Mouse (Mus musculus) heart, postnatal 14 days (tissue): Measurements from ENCODE around the gene Gm45140. TPM values are rescaled to one million over a fixed set of nuclear protein-coding genes. Genes with fewer than 3 reads are reported as not detected.

Experiments
- DNase-seq, 2 experiments: peaks; one replicate each; pipeline ENCODE4 v3.0.0; 2021 to 2022
- intact Hi-C: fragments of 180-260 bp; cut with DNase I; formaldehyde crosslinking; loops from one replicate; pipeline ENCODE4 v1.15.1; 2025
- long read RNA-seq, 2 experiments: library from polyadenylated mRNA; stranded (forward); transcript quantifications; one replicate each; pipeline ENCODE4 v2.0.0; 2021
- total RNA-seq, 2 experiments: library from RNA; stranded (reverse); gene quantifications; 2 replicates each; pipeline ENCODE4 v1.2.3; 2021

Gene Gm45140
- 1 to 10 TPM in 1 of 2 experiments, under 1 TPM in 1; 0.55 to 1.5 TPM for total RNA-seq
- long read RNA-seq, experiment 1, partial matches to known transcripts = 0 of 2 reads
- long read RNA-seq, experiment 1, other reads (novel, unspliced or antisense) = 2 of 2 reads
- long read RNA-seq, experiment 2 = 0 reads

DNA sequence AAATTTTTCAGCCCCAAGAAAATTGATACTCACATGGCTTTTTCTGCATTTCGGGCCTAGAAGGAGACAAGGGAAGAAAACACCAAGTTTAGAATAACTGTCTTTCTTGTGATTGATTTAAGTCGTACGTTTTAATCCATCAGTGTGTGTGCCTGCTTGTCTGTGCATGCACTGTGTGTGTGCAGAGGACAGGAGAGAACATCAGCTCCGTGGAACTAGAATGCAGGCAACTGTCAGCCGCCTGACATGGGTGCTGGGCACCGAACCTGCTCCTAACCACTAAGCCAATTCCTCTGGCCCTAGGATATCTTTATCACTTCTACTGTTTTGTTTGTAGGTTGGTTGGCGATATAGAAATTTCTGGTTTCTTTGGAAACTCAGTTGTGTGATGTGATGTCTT, at the start of gene Gm45140:
Gene Gm45140, minus strand, starts transcription at position 101 of the 400 bp plus-strand sequence.
- intact Hi-C loops = no loop called here

DNA sequence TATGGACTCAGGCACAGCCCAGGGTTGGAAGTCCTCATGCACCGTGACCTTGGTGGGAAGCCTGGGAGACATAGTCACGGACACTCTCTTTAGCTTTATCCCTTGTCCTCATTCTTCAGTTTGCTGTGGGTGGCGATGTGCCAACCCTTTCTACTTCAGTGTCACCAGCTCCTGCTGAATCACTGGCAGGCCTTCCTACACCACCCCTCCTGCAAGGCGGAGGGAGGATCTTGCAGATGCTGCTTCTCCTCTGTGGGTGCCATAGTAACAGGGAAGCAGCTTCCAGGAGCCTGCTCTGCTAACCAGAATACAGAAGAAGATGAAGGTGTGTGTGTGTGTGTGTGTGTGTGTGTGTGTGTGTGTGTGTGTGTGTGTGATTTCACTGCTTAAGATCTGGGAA, 47.2 kb upstream of the Gm45140 start:
- intact Hi-C loops = no loop called here

More for the DNA sequence above, at the start of gene Gm45140:
- DNase-seq = no peak

GRCm38 (mm10) chr6:87882221-87882620, 46.6 kb upstream of the Gm45140 start:
- intact Hi-C loops = no loop called here
- DNase-seq = no peak

More for the DNA sequence above, 47.2 kb upstream of the Gm45140 start:
- no peak for DNase-seq

GRCm38 (mm10) chr6:87879628-87880027, 44.0 kb upstream of the Gm45140 start:
- DNase-seq = no peak
- intact Hi-C loops = no loop called here

DNA sequence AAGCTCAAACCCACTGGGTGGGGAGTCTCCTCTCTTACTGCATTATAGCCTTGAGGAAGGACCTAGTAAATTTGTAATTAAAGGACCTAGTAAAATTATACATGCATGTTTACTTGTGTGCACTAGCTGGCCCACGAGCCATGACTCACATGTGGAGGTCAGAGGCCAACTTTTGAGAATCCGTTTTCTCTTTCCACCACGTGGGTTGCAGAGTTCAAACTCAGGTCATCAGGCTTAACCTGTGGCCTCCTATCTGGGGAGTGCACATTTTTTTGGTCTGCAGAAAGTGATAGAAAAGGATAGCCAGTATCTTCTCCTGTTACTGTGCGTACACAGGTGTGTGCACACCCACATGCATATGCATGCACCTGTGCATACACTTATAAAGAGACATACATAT, 43.4 kb upstream of the Gm45140 start:
- DNase-seq = no peak
- intact Hi-C loops = no loop called here

DNA sequence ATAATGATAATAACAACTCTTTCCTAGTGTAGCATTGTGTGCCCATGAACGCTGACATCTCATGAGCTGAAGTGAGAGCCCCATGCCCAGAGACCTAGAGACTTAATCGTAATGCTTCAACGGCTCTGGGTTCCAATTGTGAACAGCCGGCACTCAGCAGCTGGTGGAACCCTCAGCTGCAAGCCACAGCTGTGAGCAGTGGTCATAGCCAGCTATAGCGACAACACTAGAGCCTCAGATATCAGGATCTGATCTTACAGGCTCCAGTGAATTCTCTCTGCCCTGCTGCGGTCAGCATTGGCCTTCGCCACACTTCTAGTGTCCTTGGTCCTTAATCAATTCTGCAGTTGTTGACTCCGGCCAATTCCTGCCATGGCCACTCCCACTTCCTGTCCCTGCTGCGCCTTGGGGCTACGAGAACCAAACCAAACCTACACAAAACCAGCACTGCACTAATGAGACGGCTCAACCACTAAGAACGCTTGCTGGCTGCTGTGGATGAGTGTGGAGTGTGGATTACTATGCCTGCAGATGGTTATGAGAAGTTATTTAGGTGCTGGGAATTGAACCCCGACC, 40.6 kb upstream of the Gm45140 start:
- peak; percentile 37 to 55 for DNase-seq
- intact Hi-C loops = no loop called here

- intact Hi-C loops = no loop called here
- DNase-seq = no peak
Measured at GRCm38 (mm10) chr6:87875562-87875961, 40.0 kb upstream of the Gm45140 start.

DNA sequence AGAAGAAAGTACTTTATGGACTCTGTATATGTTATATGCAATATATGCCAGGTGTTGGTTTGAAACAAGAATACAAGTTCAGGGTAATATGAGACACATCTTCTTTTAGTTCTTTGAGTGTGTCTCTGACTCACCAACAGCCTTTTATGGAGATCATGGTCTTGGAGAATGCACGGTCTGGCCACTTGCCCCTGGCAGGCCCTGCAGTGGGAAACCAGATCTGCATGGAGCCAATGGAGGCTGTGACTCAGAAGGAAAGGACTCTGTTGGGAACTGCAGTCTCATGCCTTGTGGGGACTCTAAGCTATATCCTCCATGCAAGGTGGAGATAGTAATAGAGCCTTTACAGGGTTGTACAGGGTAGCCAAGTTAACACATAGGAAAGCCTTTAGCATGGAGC, 39.5 kb upstream of the Gm45140 start:
- intact Hi-C loops = no loop called here
- DNase-seq = peak; percentile 63 to 75

DNA sequence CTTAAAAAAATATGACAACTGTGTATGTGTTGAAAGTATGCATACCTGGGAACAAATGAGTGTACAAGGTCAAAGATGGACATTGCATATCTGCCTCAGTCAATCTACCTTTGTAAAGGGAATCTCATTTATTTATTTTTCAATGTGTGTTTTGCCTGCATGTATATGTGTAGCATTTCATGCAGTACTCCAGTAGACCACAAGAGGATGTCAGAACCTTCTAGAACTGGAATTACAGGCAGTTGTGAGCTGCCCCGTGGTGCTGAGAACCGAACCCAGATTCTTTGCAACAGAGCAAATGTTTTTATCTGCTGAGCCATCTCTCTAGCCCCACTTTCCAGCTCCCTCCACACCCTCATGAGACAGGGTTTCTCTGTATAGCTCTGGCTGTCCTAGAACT, 38.4 kb upstream of the Gm45140 start:
- DNase-seq = no peak

DNA sequence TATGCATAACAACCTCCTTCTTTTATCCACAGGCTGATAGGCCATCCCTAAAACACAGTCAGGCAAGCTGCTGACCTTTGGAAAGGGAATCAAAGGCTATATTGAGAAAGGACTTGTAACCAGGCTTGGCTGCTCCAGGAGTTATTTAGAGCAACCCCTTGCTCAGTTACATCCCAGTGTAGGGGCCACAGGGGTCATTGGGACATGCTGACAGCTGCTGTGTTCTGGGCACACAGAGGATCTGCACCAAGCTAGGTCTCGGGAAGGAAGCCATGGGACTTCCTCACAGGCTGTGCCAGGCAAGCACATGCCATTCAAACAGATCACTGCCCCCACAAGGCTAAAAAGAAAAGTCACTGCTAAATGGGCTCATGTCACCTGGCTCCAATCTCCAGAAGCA, 37.5 kb upstream of the Gm45140 start:
- intact Hi-C loops = no loop called here
- peak; percentile 41 to 46 for DNase-seq

More for the DNA sequence above, 38.4 kb upstream of the Gm45140 start:
- intact Hi-C loops = no loop called here

DNA sequence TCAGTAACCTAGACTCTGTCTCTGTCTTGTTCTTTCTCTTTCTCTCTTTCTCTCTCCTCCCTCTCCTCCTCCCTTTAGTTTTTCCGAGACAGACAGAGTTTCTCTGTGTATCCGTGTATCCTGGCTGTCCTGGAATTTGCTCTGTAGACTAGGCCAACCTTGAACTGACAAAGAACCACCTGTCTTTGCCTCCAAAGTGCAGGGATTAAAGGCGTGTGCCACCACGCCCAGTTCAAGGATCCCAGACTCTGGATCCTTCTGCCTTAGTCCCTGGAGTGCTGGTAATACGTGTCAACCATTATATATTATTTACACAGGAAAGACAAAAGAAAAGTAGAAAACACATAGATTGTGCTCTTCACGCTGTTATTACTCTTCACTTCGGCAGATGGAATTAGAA, 35.6 kb upstream of the Gm45140 start:
- intact Hi-C loops = no loop called here
- DNase-seq = no peak

GRCm38 (mm10) chr6:87870440-87870839, 34.8 kb upstream of the Gm45140 start:
- DNase-seq = no peak
- intact Hi-C loops = no loop called here

DNA sequence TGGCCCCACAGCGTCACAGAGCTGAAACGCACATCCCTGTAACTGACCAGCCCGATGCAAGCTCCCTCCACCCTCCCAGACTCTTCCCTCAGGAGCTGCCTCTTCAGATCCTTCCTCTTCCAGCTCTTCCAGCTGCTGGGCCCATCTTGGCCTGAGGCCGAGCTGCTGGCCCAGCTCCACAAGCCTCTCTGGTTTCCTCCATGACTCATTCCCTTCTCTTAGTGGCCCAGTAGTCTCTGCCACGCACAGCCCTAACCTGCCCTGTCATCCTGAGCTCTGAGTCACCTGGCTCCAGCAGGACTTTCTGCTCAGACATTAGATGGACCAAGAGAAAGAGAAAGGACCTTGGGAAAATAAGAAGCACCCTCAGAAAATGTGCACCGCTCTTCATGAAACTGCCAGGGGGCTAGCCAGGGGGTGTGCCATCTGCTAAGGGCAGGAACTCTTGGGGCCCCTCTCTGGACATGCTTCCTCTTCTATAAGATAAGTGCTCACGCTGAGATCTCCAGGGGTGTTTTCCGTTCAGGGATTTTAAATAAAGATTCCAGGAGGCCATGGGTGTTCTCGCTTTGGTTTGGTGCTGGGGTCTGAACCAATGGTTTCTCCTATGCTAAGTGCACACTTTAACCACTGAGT, 33.4 kb upstream of the Gm45140 start:
- DNase-seq = peak; percentile 85 to 91
- intact Hi-C loops = no loop called here

DNA sequence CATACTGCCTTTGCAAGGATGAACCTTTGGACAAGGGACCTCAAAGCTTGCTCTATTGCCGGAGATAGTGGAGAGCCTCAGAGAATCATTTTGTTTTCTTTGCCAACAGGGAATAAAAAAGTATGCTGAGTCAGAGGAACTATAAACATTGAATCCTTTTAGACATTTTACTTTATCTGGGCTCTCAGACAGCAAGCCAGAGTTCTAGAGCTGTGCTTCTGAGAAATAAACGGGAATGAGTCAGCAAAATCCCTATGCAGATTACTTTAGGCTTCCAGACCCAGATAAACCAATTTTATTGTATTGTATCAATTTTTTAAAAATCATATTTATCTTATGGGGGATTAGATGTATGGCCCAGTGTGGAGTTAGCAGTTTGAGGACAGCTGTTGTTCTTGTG, 31.7 kb upstream of the Gm45140 start:
- intact Hi-C loops = no loop called here
- DNase-seq = no peak

- intact Hi-C loops = no loop called here
- no peak for DNase-seq
Measured at GRCm38 (mm10) chr6:87866211-87866610, 30.6 kb upstream of the Gm45140 start.

DNA sequence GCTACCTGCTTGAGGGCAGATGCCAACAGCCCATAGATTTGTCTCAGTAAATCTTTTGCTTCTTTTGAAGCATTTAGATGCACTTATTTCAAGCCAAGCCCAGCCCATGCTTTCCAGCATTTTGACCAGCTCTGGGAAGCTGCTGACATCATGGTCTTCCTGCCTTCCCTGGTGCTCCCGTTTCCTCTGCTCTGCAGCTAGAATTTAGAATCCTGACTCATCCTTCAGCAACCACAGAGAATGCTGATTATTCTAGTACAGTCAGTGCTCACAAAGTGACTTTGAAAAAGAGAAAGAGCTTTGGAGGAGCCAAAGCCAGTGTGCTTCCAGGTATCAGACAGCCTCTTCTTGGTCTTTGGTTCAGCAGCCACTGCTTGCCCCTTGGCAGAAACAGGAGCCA, 21.5 kb upstream of the Gm45140 start:
- no peak for DNase-seq
- intact Hi-C loops = no loop called here

DNA sequence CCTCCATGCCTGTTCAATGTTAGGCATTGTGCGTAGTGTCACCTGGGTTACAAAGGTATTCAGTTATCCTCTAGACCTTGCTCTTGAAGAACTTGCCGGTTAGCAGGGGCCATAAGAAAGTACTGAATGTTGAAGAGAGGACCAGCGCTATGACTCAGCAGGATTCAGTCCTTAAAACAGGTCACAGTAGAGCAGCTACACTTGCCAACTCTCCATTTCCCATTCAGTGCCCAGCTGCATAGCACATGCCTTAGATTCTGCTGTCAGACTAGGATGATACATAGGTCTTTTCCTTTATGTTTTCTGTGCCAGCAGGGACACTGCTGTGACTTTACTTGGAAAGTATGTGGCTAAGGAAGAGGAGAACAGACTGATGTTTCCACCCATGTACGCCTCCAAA, 17.9 kb upstream of the Gm45140 start:
- no peak for DNase-seq
- intact Hi-C loops = no loop called here

DNA sequence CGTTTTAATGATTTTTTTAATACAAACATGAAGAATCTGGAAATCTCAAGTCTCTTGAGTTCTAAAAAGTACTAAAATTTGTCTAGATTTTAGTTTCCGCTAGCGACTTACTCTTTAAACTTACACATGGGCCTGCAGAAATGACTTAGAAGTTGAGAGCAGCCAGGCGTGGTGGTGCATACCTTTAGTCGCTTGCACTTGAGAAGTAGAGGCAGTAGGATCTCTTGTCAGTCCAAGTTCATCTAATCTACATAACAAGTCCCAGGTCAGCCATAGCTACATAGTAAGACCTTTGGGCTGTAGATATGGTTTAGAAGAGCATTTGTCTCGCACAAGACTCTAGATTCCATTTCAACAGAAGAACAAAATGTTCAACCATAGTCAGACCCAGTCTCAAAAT, 16.3 kb upstream of the Gm45140 start:
- intact Hi-C loops = loop anchor here (2.0 kb wide), 1 partner anchor 35 kb away; the partner anchor contains the start of gene Copg1
- DNase-seq = no peak

DNA sequence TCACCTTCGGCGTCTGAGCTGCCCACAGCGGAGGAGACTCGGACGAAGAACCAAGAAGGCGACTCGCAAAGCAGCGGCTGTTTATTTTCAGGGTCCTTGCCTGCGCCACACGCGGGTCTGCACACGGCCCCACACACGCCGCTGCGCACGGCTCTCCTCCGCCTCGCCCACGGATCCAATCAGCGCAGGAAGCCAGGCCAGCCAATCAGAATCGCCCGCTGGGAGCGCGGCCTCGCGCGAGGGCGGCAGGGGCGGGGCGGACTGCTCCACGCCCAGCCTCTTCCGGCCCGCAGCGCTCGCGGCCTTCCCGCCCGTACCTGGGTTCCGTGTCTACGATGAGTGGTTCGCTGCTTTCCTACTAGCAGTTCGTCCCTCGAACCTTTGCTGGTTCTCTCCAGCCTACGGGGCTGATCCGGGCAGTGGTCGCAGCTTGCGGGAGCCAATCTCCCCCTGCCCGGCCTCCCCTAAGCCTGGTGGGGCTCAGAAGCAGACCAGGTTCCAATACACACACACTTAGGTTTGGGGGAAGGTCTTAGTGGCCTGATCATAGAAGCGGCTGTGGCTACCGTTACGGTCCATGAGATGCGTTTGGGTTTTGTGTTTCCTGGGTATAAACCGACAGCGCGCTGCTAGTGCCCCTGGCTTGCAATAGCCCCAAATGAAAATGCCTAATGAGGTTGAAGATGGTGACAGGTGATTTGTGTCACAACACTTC, 15.5 kb upstream of the Gm45140 start, which contains the start of gene Cnbp:
Gene Cnbp, minus strand, starts transcription at position 207 of the 715 bp plus-strand sequence.
- DNase-seq = peak; percentile 98 to 99
- intact Hi-C loops = loop anchor here (2.0 kb wide), 1 partner anchor 36 kb away; the partner anchor contains the start of gene Copg1

- intact Hi-C loops = loop anchor here (2.0 kb wide), 1 partner anchor 36 kb away; the partner anchor contains the start of gene Copg1
- peak; percentile 72 to 73 for DNase-seq
Measured at GRCm38 (mm10) chr6:87850155-87850899, 14.7 kb upstream of the Gm45140 start.
